Mouse (Mus musculus) forebrain, embryonic 13.5 days (tissue): ENCODE results near the gene Ubtd1. TPM values are rescaled to one million over a fixed set of nuclear protein-coding genes. Genes with fewer than 3 reads are reported as not detected.

Source experiments
- ATAC-seq: fragments of 200-750 bp; cut with Nextera tagmentation; 2 replicates; pipeline ENCODE4 v1.8.0; 2017
- H3K27ac ChIP-seq: fragments of 300-500 bp; sonication (generic); 2 replicates; pipeline ENCODE4 v1.5.1; 2015; ENCODE audit warnings: inconsistent platforms, mild to moderate bottlenecking, moderate library complexity
- H3K27me3 ChIP-seq: fragments of 300-500 bp; sonication (generic); 2 replicates; pipeline ENCODE4 v1.6.1; 2015; ENCODE audit warnings: mild to moderate bottlenecking, inconsistent platforms
- H3K36me3 ChIP-seq: fragments of 300-500 bp; sonication (generic); 2 replicates; pipeline ENCODE4 v1.6.1; 2015; ENCODE audit warnings: mild to moderate bottlenecking, inconsistent platforms; ENCODE audit not compliant: poor library complexity, severe bottlenecking
- H3K4me1 ChIP-seq: fragments of 300-500 bp; sonication (generic); 2 replicates; pipeline ENCODE4 v1.6.1; 2015; ENCODE audit warnings: inconsistent platforms
- H3K4me2 ChIP-seq: fragments of 300-500 bp; sonication (generic); 2 replicates; pipeline ENCODE4 v1.6.1; 2015; ENCODE audit warnings: inconsistent platforms, mild to moderate bottlenecking, moderate library complexity
- H3K4me3 ChIP-seq: fragments of 300-500 bp; sonication (generic); 2 replicates; pipeline ENCODE4 v1.5.1; 2015; ENCODE audit warnings: mild to moderate bottlenecking, inconsistent platforms
- H3K9ac ChIP-seq: fragments of 300-500 bp; sonication (generic); 2 replicates; pipeline ENCODE4 v1.6.1; 2015; ENCODE audit warnings: mild to moderate bottlenecking, inconsistent platforms
- H3K9me3 ChIP-seq: fragments of 300-500 bp; sonication (generic); replicated peaks from 2 replicates; pipeline ENCODE4 v1.6.1; 2016; ENCODE audit warnings: inconsistent platforms
- WGBS: fragments of 180-500 bp; shearing (Covaris S2); methylation state at CpG from one replicate; pipeline ENCODE4 v1.1.7; 2015; 5-methylcytosine and 5-hydroxymethylcytosine counted together
- polyA plus RNA-seq: library from polyadenylated mRNA; unstranded; fragments of >200 nt; fragmentation: Nextera tagmentation; extraction: Ambion mirVana; gene quantifications from 2 replicates; pipeline ENCODE4 v1.2.1, GENCODE M21; 2015

Gene Ubtd1
- polyA plus RNA-seq, 1 experiment from 2014 or later, result 5.8 TPM

DNA sequence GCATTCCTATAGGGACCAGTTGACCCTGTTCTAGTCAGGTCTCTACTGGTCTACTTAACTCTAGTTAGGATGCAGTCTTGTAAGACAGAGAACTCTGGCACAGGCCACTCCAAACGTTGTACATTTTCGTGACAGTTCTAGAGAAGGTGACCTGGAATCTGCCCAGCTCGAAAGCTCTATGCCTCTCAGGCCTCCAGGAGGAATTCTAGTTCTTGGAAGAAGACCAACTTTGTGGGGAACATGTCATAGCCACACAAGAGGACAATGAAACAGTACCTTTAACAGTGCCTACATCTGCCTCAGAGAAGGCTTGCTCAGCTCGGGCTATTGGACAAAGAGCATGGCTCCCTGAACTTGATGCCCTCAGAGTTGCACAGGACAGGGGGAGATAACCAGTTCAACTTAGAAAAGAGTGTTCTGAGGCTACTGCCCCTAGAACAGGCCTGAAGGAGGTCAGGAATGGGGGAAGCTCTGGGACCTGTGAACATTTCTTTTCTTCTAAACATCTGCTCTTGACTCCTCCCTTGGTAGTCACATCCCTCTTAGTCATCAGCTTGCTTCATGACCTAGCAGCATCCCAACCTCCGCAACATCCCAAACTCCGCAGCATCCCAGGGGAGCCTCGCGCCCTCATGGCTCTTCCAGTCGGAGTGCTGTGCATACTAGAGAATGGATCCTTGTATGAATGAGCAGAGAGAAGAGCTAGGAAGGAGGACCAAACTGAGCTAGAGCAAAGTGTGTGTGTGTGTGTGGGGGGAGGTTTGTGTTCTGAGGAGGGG lies 17.4 kb downstream of the Ubtd1 start:
- Histone ChIP-seq H3K36me3 (no peaks in the 10 kb centered on the region), H3K4me2 (no peak overlapping the region), H3K4me3 (no peak overlapping the region), H3K4me1 (no peaks in the 10 kb centered on the region), H3K27ac (no peak overlapping the region), H3K9me3 (no peaks in the 10 kb centered on the region), H3K27me3 (no peaks in the 10 kb centered on the region), H3K9ac (no peak overlapping the region)
- WGBS, result 90% methylated on average over 9 of the region's 9 CpGs
- ATAC-seq, result no peak

DNA sequence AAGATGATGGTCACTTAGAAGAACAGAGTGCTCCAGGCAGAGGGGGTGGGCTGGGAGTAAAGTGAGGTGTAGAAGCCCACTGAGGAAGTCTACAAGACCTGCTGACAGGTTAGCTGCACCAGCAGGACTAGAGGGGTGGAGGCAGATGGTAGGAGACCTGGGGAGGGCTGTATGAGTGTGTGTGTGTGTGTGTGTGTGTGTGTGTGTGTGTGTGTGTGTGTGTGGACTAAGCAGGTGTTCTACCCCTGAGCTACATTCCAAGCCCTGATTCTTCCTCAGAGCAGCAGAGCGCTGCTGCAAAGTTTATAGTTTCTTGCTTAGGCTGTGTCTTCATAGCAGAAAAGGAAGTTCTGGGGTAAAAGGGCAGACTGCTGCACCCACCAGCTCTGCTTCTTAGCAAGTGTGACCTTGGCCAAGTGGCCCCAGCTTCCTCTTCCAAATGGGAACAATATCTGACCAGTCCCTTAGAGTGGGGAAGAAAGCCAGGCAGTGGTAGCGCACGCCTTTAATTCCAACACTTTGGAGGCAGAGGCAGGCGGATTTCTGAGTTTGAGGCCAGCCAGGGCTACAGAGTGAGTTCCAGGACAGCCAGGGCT lies 18.2 kb downstream of the Ubtd1 start:
- ATAC-seq, result no peak
- no peak overlapping the region for H3K27ac ChIP-seq
- no peaks in the 10 kb centered on the region for H3K9me3 ChIP-seq
- no peaks in the 10 kb centered on the region for H3K27me3 ChIP-seq
- no peaks in the 10 kb centered on the region for H3K4me1 ChIP-seq
- 90% methylated on average over 4 of the region's 4 CpGs for WGBS
- no peaks in the 10 kb centered on the region for H3K36me3 ChIP-seq
- H3K9ac ChIP-seq, result no peak overlapping the region
- H3K4me2 ChIP-seq, result no peak overlapping the region
- H3K4me3 ChIP-seq, result no peak overlapping the region

DNA sequence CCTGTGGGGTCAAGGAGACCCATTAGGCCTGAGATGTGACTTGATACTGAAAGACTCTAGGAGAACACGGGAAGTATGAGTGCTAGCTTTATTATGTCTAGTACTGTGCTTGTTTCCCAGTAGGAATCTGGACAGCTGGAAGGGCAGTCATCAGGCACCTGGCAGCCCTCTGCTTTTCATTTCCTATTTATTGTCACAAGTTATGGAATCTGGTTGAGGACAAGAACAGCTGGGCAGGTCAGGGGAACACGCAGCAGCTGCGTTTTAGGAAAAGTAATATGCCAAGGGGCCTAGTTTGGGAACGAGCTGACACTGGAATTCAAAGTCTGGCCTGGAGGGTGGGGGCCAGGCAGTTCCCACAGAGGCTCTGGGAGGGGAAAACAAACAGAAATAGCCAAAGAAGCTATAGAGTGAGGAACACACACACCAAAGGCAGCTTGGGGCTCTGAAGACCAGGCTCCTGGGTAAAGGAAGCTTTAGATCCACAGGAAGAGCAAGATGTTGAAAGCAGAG lies 18.9 kb downstream of the Ubtd1 start:
- Histone ChIP-seq H3K4me1 (no peaks in the 10 kb centered on the region), H3K27me3 (no peaks in the 10 kb centered on the region), H3K4me3 (no peak overlapping the region), H3K9me3 (no peaks in the 10 kb centered on the region), H3K36me3 (no peaks in the 10 kb centered on the region), H3K27ac (no peak overlapping the region), H3K4me2 (no peak overlapping the region), H3K9ac (no peak overlapping the region)
- ATAC-seq, result no peak
- WGBS, result 79% methylated on average over 4 of the region's 4 CpGs

DNA sequence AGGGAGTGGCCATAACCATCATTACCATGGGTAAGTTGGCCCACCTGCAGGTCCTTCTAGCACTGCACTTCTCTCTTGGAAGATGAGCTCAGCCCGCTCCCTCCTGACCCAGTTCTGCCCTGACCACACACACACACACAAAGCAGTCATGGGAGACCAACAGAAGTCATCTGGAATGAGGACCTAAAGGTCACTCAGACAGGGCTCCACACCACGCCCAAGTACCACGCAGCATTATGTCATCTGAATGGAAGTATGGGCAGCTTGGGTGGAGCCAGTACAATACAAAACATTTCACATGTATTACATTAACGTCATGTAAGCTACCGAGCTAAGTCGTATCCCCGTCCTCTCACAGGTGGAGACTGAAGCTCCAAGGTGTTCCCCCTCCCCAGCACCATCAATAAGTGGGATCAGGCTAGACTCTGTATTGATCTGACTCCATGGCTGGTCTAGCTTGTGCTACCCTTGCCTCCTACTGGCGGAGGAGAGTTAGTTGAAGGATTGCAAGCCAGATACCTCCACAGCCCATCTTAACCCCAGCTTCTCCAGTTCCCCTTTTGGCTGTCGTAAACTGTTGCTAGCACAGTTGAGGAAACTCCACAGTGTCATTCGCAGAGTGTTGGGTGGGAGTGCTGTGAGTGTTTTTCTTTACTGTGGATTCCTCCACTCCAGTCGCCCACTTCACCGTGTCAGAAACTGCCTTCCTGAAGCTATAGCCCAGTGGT lies 19.9 kb downstream of the Ubtd1 start:
- H3K4me3 ChIP-seq, result no peak overlapping the region
- WGBS, result 94% methylated on average over 12 of the region's 12 CpGs
- no peak for ATAC-seq
- H3K27me3 ChIP-seq, result no peaks in the 10 kb centered on the region
- H3K27ac ChIP-seq, result no peak overlapping the region
- no peaks in the 10 kb centered on the region for H3K4me1 ChIP-seq
- H3K9me3 ChIP-seq, result no peaks in the 10 kb centered on the region
- H3K4me2 ChIP-seq, result no peak overlapping the region
- H3K36me3 ChIP-seq, result no peaks in the 10 kb centered on the region
- no peak overlapping the region for H3K9ac ChIP-seq

GRCm38 (mm10) chr19:42004258-42004657 lies 22.7 kb downstream of the Ubtd1 start:
- Histone ChIP-seq H3K9me3 (no peaks in the 10 kb centered on the region), H3K27me3 (no peaks in the 10 kb centered on the region), H3K27ac (no peak overlapping the region), H3K4me2 (no peak overlapping the region), H3K36me3 (no peaks in the 10 kb centered on the region), H3K4me1 (no peaks in the 10 kb centered on the region), H3K9ac (no peak overlapping the region), H3K4me3 (no peak overlapping the region)
- WGBS, result 82% methylated on average over 6 of the region's 6 CpGs
- ATAC-seq, result no peak

DNA sequence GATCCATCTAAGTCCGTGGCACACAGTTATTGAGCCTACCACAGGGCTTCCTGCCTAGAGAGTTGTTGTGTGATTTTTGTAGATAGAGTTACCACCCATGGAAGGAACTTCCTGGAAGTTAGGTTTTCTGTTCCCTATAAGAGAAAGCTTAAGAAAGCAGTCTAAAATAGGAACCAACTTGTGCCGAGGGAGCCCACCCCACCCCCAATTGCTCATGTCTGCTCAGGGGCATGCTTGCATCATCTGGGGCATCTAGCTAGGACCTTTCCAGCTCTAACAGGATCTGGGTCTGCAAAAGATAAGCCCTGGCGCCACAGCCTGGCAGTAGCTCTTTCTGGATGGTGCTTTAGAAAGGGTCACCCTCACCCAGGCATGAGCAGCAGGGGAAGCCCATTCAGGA lies 24.1 kb downstream of the Ubtd1 start:
- no peak for ATAC-seq
- 86% methylated on average over 3 of the region's 3 CpGs for WGBS

GRCm38 (mm10) chr19:42006568-42006967 lies 25.0 kb downstream of the Ubtd1 start:
- Histone ChIP-seq H3K4me3 (no peak overlapping the region), H3K4me2 (no peak overlapping the region), H3K27me3 (no peaks in the 10 kb centered on the region), H3K4me1 (no peaks in the 10 kb centered on the region), H3K9ac (no peak overlapping the region), H3K36me3 (no peaks in the 10 kb centered on the region), H3K9me3 (no peaks in the 10 kb centered on the region), H3K27ac (no peak overlapping the region)
- 71% methylated on average over 8 of the region's 8 CpGs for WGBS
- no peak for ATAC-seq

More for the DNA sequence above, 24.1 kb downstream of the Ubtd1 start:
- H3K4me1 ChIP-seq, result no peaks in the 10 kb centered on the region
- no peak overlapping the region for H3K4me2 ChIP-seq
- no peaks in the 10 kb centered on the region for H3K36me3 ChIP-seq
- H3K4me3 ChIP-seq, result no peak overlapping the region
- no peak overlapping the region for H3K27ac ChIP-seq
- no peaks in the 10 kb centered on the region for H3K9me3 ChIP-seq
- H3K27me3 ChIP-seq, result no peaks in the 10 kb centered on the region
- H3K9ac ChIP-seq, result no peak overlapping the region

DNA sequence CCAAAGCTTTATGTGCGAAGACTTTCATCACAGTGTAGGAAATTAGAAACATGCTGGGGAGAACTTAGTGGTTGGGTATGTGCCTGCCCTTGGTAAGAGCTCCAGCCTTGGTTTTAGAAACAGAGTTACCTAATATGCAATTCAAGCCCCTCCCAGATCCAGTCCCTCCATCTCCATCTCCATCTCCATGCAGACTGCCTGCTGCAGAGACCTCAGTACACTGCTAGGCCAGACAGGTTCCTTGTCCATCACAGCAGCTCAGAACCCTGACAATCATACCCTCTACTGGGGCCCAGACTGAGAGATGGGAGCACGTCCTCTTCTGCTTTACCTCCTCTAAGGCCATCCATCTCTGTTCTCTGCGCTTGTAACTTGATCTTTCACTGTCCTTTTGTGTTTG lies 27.0 kb downstream of the Ubtd1 start:
- H3K36me3 ChIP-seq, result no peaks in the 10 kb centered on the region
- no peaks in the 10 kb centered on the region for H3K4me1 ChIP-seq
- H3K4me3 ChIP-seq, result no peak overlapping the region
- no peaks in the 10 kb centered on the region for H3K9me3 ChIP-seq
- ATAC-seq, result no peak
- no peak overlapping the region for H3K4me2 ChIP-seq
- H3K9ac ChIP-seq, result no peak overlapping the region
- no peaks in the 10 kb centered on the region for H3K27me3 ChIP-seq
- 72% methylated on average over 3 of the region's 3 CpGs for WGBS
- no peak overlapping the region for H3K27ac ChIP-seq

DNA sequence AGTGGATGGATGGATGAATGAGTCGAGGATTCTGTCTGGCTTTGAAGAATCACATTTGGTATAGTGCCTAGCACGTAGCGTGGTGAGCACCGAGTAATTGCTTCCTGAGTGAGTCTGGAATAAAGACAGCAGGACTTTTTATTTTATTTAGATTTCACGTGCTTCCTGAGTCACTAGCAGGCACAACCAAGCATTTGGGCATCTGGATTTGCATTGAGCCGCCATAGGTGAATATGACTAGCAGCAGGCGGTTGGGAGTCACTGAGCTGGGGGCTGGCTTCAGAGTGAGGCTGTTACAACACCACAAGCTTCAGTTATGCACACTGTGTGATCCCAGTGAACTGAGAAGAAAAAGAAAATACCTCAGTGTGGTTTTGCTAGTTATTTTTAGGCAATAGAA lies 27.5 kb downstream of the Ubtd1 start:
- no peaks in the 10 kb centered on the region for H3K27me3 ChIP-seq
- ATAC-seq, result no peak
- 77% methylated on average over 7 of the region's 7 CpGs for WGBS

DNA sequence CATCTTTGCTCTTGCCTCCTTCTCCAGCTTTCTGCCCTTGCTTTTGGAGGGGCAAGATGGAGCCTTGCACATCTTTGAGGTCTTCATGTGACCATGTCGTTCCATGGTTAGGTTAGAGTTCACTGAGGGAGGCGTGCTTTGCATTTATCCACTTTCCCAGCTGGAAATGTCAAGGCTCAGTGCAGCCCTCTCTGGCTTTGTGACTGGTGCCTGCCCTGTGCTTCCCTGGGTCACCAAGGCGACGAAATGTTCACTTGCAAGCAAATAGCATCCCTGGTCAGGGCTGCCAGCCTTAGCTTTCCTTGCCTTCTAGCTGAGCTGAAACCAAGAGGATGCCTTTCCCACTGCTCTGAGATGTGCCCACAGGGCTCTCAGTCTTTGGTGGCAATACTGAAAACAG lies 28.9 kb downstream of the Ubtd1 start:
- Histone ChIP-seq H3K36me3 (no peaks in the 10 kb centered on the region), H3K4me3 (no peak overlapping the region), H3K27ac (no peak overlapping the region), H3K4me2 (no peak overlapping the region), H3K27me3 (no peaks in the 10 kb centered on the region), H3K9me3 (no peaks in the 10 kb centered on the region), H3K4me1 (no peaks in the 10 kb centered on the region), H3K9ac (no peak overlapping the region)
- no peak for ATAC-seq
- WGBS, result 72% methylated on average over 4 of the region's 4 CpGs

More for the DNA sequence above, 27.5 kb downstream of the Ubtd1 start:
- no peak overlapping the region for H3K9ac ChIP-seq
- no peak overlapping the region for H3K4me2 ChIP-seq
- no peak overlapping the region for H3K27ac ChIP-seq
- no peaks in the 10 kb centered on the region for H3K9me3 ChIP-seq
- H3K36me3 ChIP-seq, result no peaks in the 10 kb centered on the region
- H3K4me3 ChIP-seq, result no peak overlapping the region
- H3K4me1 ChIP-seq, result no peaks in the 10 kb centered on the region

DNA sequence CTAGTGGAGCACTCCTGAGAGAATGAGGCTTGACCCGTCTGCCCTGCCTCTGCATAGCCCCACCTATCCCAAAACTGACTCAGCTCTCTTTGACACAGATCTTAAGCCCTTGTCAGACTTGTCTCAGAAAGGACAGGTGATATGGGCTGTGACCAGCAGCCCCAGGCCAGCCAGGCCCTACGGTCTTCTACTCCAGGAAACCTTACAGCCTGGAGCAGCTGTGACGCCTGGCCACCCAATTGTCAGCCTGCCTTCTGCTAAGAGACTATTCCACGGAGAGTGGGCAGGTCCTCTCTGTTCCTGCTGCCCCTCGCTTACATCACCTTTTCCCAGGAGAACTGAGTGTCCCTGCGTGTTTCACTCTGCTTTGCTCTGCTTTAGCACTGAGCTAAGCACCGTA lies 29.6 kb downstream of the Ubtd1 start:
- no peaks in the 10 kb centered on the region for H3K36me3 ChIP-seq
- WGBS, result 81% methylated on average over 7 of the region's 7 CpGs
- H3K9ac ChIP-seq, result no peak overlapping the region
- no peaks in the 10 kb centered on the region for H3K9me3 ChIP-seq
- no peak for ATAC-seq
- no peaks in the 10 kb centered on the region for H3K4me1 ChIP-seq
- no peak overlapping the region for H3K27ac ChIP-seq
- no peak overlapping the region for H3K4me3 ChIP-seq
- H3K4me2 ChIP-seq, result no peak overlapping the region
- H3K27me3 ChIP-seq, result no peaks in the 10 kb centered on the region

- Histone ChIP-seq H3K9me3 (no peaks in the 10 kb centered on the region), H3K9ac (no peak overlapping the region), H3K27me3 (no peaks in the 10 kb centered on the region), H3K27ac (no peak overlapping the region), H3K4me1 (no peaks in the 10 kb centered on the region), H3K4me3 (no peak overlapping the region), H3K36me3 (no peaks in the 10 kb centered on the region), H3K4me2 (no peak overlapping the region)
- no peak for ATAC-seq
- WGBS, result 84% methylated on average over 3 of the region's 3 CpGs
Measured at GRCm38 (mm10) chr19:42014231-42014825, 32.8 kb downstream of the Ubtd1 start.
